Mouse (Mus musculus) granulocyte monocyte progenitor cell, adult 5-6 weeks (primary cell): Measurements from ENCODE around the gene Orc3. TPM values are rescaled to one million over a fixed set of nuclear protein-coding genes. Genes with fewer than 3 reads are reported as not detected.

Experiments used
- ATAC-seq: replicated peaks from 2 replicates; pipeline ENCODE4 v1.8.0; 2016; ENCODE audit warnings: mild to moderate bottlenecking, moderate TSS enrichment, inconsistent platforms; ENCODE audit not compliant: poor library complexity, severe bottlenecking
- total RNA-seq, 2 experiments: library from RNA; stranded (forward) in 1 of 2; stranded (reverse) in 1 of 2; fragments of 200-712, 200-1000 nt in 1 of 2; fragments of >200 nt in 1 of 2; fragmentation: Nextera tagmentation in 1 of 2; gene quantifications; 2 replicates each; pipeline ENCODE4 v1.2.3; 2014 to 2017

The Orc3 gene
- total RNA-seq, 2 experiments from 2014 or later = 117 to 131 TPM

DNA sequence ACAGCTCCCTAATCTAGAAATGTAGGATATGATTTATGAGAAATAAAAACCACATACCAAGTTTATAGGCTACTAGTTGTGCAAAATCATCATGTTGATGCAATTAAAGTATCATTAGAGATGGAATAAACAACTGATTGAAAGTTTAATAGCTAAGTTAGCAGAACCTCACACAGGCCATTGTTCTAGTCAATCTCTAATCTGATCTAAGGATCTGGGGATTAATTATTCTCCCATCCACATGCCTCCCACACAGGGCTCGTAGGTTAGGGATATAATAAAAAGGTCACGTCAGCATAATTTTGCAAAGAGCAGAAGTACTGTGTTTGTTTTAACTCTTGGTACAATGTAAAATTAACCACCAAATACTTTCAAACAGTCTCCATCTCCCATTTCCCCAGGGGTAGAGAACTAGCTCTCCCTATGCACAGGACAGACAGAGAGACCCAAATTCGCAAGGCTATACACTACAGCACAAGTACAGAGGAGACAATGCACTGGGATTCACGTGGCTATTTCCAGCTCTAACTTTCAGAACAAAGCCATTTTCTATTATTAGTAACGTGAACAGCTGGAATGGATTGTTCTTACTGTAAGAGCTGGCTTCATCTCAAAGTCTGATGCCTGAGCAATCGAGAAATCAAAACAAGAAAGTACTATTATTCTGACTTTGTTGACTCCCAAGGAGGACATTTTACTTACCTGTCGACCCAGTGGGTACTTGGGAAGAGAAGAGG lies 29.7 kb downstream of the Orc3 start:
- ATAC-seq = no peak

DNA sequence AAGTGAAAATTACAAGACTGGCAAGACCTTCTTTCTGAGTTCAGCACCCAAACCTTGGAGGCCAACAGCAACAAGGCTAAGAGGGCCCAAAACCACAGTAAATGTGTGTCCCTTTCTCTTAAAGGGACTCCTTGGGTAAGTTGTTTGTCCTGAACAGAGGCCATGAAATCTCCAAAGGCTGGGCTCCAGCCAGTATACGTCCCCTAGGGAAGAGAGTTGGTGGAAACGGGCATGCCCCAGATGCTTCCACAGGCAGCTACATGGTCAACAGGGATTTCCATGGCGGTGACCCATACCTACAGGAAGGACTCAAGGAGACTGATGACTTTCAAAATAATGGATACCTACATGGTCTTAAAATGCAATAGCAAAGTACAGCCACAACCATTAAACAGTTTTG lies 31.3 kb downstream of the Orc3 start:
- no peak for ATAC-seq

DNA sequence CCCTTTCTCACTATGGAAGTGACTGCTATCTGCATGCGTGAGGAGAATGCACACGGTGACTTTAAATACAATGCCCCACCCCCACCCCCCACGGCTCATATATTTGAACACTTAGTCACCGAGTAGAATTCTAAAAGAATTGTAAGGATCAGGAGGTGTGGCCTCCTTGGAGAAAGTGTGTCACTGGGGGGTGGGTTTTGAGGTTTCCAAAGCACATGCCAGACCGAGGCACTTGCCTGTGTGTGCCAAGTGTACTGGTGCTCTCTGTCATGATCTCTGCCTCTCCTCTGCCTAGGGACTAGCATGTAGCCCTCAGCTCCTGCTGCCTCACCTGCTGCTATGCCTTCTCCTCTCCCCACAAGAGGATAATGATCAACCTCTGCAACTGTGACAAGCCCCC lies 32.3 kb downstream of the Orc3 start:
- 0 out of 2 replicates have a peak, but pooled peaks have one; percentile 14 for ATAC-seq

DNA sequence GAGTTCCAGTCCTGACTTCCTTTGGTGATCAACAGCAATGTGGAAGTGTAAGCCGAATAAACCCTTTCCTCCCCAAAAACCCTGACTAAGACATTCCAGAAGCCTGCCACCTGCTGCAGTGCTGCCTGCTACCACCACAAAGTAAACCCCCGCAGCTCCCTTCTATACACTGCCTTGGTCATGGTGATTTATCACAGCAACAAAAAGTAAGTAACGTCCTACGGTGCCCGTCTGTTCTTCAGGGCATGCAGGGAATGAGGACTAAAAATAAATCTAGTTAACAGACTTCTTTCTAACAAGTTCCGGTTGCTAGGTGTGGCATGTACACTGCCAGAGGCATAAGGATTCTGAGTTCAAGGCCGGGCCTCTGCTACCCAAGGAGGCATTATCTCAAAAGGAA lies 32.8 kb downstream of the Orc3 start:
- ATAC-seq = no peak; the same call in 1 of the 2 replicates

DNA sequence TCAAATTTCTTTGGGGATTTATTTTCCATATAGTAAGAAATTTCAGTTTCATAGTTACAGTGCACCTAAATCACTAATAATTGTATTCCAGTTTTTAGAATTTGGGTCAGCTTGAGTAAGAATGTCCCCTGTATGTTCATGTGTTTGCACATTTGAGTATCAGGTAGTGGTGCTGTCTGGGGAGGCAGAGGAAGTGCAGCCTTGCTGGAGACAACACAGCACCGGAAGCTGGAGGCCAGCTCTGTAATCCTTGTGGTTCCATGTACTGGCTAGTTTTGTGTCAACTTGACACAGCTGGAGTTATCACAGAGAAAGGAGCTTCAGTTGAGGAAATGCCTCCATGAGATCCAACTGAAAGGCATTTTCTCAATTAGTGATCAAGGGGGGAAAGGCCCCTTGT lies 33.3 kb downstream of the Orc3 start:
- peak; percentile 47; the same call in 1 of the 2 replicates for ATAC-seq

DNA sequence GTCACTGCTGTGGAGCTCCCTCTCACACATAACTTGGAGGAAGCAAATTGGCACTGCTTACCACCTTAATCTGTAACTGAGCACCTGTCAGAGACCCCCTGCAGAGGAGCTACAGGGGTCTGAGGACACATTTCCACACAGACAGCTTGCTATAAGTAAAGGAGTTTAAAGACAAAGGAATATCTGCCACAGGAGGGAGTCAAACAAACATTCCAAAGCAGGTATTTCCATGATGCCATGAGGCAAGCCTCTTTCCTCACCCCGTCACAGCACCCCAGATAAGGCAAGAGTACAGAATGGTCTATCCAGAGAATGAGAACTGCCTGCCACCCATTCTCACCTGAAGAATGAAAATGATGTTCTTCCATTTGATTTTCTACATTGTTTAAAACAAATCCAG lies 35.5 kb downstream of the Orc3 start:
- ATAC-seq = no peak

DNA sequence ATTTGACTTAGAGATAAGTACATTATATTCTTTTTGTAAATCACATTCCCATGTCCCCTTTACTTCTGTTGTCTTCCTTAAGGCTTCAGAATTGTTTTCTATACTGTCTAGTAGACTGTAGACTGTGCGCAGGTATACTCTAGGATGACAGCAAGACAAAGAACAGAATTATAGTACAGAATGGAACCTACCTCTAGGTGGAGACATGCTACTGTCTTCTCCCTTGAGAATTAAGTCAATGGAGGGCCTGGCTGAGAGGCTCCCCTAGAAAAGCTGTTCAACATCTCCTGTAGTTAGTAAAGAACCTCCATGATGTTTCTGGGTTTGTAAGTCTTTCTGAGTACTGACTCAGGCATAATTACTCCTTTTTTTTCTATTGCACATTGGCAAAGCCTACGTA lies 37.7 kb downstream of the Orc3 start:
- no peak for ATAC-seq

DNA sequence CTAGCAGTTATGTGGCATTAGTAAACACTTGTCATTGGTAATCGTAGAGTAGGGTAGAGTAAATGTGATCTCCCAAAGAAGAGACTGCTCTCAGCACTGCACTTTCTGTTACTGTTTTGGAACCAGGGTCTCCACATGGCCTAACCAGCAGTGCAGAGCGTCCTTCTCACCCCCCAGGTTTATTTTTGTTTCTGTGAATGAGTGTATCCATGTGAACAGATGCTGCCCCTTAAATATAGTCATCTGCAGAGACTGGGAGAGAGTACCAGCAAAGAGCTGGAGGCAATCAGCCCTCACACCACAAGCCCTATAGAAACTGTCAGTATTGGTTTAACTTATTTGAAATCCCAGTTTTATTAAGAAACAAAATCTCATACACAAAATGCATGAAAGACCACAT lies 41.9 kb downstream of the Orc3 start:
- no peak for ATAC-seq

DNA sequence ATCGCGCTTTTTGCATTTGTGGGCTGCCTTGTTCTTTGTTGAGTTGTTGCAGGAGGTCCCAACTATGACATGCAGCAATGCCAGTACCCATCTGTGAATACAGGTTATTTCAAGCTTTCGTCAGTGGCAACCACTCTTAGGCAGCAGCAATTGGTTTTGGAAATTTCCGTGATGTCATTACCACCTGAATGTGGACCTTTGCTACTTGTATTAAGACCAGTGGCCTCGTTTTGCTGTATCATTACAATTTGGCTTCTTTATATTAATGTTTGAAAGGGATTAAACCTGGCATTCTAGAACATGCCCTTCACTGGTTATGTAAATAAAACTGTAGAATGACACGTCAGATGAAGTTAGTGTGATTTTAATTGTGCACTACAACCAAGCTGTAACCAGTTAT lies 48.5 kb downstream of the Orc3 start:
- ATAC-seq = no peak

DNA sequence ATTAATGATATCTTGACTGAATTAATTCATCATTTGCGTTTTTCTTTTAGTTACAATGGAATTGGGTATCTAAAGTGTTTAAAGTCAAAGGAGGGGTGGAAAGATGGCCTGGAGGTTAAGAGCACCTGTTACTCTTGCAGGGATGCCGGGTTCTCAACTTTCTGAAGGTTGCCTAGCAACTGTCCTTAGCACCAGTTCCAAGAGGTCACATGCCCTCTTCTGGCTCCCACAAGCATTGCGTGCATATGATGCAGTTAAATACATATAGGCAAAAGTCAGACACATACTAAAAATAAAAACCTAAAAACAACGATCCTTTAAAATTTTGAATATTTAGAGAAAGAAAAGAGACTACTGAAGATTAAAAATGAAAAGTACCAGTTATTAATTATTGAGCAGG lies 53.8 kb downstream of the Orc3 start:
- ATAC-seq = peak; percentile 94

DNA sequence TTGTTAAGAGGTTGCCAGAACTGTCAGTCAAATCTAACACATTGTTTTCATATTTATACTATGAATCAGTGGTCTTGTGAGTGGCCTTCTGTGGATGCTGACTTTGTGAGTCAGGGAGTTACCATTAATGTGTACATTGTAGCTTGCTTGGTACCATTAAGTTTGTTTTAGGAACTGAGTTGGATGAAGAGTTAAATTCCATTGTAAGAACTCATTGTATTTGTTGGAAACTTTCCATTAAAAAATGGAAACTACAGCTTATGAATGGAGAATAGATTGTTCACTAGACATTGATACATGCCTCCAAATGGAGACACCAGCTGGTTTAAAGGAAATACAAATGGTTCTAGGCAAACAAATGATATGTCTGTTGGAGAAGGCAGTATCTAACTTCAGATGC lies 58.6 kb downstream of the Orc3 start:
- no peak for ATAC-seq

DNA sequence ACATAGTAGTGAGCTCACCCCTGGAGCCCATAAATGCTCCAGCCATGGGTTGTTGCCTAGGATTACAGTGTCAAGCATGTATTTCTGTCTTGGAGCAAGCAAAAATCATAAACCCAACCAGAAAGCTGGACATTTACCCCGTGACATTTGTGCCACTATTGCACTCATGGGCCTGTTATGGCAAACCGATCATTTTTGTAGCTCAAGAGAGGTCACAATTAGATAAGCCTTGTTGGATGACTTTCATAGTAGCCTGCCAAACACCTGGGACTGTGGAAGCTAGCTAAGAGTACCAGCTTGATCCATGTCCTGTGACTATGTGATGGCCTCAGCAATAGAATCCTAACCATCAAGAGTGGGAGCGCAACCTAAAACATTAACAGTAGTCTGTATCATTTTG lies 59.1 kb downstream of the Orc3 start:
- ATAC-seq = no peak

DNA sequence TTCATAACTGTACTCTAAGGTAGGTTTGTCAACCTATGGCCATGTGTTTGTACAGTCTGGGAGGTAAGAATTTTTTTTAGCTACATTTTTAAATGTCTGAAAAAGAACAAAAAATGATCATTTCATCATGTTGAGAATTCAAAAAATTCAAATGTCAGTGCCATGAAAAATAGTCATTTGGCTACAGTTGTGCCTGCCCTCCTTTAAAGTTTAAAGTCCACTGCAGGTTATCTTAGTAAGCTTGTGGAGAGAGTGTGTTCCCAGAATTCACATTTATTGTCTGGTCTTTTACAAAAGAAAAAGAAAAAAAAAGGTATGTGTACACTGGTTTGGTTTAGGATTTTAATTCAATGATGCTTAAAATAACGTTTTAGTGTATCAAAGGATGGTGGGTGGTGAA lies 60.1 kb downstream of the Orc3 start:
- ATAC-seq = no peak

DNA sequence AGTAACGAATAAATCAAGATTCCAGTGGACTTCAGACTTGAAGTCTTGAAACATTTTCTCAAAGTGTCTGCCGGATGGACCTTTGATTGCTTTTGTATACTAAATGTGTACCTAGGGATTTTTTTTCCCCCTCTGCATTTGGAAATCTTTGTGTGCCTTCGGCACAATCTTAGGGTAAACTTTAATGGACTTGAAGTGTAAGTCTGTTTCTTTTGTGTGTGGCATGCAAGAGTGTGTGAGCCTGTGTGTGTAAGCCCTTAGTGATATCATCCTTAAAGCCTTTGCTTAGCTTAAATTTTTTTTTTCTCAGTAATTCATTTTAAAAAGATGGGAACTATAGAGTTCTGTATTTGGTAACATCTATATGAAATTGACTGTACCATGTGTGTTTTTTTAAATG lies 62.8 kb downstream of the Orc3 start:
- ATAC-seq = no peak

DNA sequence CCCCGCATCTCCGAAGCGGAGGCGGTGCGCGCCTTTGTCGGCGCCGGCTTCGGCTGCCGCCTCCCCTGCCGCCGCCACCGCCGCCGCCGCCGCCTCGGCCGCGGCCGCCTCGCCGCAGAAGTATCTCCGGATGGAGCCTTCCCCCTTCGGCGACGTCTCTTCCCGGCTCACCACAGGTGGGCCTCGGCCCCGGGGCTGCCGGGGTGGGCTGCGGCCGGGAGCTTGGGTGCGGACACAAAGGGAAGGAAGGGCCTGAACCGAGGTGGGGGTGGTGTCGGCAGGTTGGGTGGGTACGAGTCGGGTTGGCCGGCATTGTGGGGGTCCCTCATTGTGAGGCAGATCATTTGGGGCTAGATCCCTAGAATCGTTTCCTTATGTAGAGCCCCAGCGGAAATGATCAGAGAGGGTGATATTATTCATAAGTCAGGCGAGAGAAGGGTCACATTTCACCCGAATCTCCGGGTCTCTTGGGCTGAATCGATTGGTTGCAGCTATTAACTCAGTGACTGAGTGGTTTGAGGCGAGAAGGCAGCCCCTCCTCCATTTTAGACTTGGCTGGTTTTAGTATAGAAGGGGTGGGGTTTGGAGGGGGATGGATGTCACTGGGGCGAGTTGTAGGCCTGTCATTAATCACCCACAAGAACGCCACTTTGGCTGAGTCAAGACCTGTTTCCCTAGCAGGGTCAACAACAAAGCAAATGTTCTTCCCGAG lies 63.5 kb downstream of the Orc3 start:
- peak; percentile 62 for ATAC-seq

DNA sequence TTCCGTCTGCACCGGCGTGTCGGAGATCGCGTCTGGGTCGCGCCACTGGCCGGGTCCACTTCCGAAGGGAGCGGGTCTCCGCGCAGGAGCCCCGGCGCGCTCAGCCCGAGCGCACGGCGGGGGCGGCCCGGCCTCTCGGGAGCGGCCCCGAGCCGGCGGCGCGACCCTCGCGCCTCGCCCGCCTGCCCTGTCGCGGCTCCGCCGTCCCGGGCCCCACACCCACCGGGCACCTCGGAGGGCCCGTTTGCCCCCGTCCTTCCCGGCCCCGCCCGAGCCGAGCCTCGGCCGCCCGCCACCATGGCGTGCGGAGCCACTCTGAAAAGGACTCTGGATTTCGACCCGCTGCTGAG lies 64.0 kb downstream of the Orc3 start, which contains the start of gene Akirin2:
TSS of gene Akirin2 (plus strand) at position 190 of the 350 bp plus-strand sequence.
- no peak for ATAC-seq

DNA sequence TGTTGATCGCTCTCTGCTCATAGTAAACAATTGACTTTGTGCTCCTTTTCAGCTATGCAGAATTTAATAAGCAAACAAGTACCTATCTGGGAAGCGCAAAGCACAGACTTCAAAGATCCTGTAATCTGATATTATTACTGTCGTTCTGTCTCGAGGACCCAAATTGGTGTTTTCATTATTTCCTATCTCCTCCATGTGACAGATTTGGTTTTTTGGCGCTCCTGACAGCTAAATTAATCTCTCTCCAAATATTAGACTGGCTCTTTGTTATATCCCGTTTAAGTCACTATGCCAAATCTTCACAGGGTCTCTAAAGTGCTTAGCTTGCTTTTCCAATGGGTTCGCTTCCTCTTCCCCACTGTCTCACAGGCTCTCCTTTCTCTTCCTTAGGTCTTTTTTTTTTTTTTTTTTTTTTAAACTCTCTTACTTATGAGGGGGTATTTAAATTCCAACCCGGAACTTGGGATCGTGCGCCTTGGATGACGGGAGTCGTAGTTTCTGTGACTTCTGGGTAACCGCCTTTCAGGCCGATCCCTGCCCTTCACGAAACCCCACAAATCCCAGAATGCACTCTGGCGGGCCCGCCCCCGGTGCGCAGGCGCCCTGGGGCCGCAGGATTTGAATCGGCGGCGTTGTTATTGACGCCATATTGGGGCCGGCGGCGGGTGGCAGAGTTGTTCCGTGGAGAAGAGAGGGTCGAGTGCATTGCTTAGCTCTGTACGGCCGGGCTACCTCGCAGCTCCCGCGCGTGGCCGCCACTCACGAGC lies 64.6 kb downstream of the Orc3 start:
- ATAC-seq = peak; percentile 92

DNA sequence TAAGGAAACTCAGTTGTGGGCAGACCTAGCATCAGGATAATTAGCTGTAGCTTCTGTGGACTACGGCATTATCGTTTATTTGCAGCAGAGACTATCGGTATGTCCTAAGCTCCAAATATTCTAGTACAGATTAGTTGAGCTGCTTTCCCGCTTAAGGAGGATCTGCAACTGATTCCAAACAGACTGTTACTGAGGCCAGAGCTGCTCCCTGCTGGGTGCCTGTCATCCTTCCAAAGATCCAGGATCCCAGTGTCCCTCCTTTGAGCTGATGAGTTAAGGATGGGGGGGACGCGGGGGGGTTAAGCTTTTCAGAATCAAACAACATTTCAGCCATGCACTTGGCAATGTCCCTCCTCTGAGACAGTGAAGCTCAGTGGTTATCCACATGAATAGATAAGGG lies 84.8 kb downstream of the Orc3 start:
- no peak for ATAC-seq

DNA sequence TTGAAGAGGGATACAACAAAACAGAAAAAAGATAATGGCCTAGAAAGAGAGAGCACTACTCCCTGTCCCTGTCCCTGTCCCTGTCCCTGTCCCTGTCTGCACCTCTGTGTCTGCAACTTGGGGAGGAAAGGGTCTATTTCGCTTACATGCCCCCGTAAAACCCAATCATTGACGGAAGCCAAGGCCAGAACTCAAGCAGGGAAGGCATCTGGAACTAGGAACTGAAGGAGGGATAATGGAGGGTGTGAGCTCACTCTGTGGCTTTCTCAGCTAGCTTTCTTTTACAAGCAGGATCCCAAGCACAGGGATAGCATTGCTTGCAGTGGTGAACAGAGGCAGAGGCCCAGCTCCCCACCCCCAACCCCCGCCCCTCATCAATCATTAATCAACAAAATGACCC lies 85.4 kb downstream of the Orc3 start:
- no peak for ATAC-seq

DNA sequence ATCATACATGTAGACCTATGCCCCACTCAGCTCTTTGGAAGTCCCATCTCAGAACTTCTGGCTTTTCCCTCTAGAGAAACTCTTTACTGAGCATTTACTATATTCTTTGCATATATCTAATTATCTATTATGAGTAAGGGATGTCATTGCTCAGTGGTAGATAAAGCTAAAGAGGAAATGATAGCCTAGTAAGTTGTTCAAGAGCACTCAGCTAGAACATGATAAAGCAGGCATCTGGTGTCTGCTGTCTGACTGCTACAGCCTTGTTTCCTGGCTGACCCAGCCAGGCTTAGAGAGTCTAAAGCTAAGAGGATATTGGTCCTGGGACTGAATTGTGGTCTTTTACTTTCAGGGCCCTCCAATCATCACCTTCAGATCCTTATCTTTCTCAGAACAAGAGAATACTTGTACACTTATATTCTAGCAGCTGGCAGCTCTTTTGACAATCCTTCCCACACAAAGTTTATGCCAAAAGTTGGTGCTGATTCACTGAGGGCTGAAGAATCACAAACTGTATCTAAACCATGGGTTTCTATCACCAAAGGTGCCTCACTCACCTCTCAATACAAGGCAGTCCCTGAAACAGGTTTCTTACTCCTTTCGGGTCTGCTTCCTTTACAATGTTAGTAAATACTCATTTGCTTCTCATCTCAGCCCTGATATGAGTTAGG lies 86.2 kb downstream of the Orc3 start:
- ATAC-seq = no peak

DNA sequence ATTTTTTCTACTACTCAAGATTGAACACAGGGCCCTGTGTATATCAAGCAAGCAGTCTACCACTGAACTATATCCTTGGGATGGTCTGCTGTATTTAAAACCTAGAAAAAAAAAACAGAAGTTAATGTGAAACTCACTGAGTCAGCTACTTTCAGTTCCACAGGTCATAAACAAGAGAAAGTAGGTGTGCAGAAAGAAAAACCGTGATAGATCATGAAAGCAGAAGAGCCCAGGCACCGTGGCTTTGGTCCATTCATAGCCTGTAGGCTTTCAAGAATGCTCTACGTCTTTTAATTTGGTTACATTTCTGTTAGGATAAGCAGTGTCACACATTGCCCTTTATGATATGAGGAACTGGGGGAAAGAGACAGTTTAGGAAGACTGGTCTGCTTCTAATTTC lies 88.0 kb downstream of the Orc3 start:
- peak; percentile 92 for ATAC-seq
